Mouse (Mus musculus) layer of hippocampus, adult 9-11 months (tissue): Measurements from ENCODE around the gene Snrnp35.

ENCODE experiments used
- DNase-seq: peaks from one replicate; pipeline ENCODE4 v3.0.0; 2022

The Snrnp35 gene

DNA sequence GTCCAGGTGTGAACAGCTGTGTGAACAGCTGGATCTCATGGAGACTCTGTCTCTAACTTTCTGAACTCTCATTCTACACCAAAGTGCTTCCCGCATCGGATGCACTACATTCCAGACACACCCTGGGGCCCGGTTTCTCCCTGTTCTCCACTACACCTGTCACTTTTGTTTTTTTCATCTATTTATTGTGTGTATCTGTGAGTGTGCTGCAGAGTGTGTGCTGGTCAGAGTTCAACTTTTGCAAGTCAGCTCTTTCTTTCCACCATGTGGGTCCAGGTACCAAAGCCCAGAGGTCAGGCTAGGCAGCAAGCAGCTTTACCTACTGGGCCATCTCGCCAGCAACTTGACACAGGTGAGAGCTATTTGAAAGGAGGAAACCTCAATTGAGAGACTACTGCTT lies 22.3 kb downstream of the Snrnp35 start:
- DNase-seq = no peak

DNA sequence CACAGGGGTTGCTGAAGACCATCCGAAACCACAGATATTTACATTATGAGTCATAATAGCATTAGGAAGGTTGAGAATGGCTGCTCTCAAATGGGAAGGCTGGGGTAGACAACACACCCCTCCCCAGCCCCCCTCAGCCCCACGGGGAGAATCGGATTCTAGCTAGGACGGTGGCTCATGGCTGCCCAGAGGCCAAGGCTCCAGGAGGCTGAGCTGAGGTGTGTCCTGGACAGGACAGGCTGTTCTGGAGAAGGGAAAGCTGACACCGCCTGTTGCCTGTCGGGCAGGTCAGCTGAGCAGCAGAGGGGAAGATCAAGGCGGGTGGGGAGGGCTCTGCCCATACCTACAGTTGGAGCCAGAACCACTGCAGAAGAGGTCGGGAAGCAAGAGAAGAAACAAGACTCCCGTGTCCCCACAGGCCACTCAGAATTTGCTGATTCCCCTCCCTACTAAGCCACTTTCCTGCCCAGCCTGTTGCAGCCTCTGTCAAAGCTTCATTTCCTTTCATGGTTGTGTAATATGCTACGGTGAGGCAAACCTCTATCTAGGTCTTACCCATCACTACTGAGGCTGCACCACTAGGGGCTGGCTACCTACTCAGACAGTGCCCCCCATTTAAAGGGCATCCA lies 23.9 kb downstream of the Snrnp35 start:
- DNase-seq = no peak

DNA sequence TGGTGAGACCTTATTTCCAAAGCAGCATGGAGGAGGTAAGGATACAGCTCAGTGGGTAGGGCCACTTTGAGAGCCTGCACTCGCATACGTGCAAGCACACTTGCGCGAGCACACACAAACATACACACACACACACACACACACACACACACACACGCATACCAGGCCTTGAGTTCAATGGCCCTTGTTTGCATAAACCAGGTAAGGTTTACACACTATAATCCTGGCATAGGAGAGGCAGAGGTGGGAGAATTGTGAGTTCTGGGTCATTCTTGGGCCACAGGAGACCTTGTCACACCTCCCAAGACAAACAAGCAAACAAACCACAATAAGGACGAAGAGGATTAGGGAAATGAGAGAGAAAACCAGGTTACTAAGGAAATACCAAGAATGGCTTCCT lies 26.3 kb downstream of the Snrnp35 start:
- no peak for DNase-seq

DNA sequence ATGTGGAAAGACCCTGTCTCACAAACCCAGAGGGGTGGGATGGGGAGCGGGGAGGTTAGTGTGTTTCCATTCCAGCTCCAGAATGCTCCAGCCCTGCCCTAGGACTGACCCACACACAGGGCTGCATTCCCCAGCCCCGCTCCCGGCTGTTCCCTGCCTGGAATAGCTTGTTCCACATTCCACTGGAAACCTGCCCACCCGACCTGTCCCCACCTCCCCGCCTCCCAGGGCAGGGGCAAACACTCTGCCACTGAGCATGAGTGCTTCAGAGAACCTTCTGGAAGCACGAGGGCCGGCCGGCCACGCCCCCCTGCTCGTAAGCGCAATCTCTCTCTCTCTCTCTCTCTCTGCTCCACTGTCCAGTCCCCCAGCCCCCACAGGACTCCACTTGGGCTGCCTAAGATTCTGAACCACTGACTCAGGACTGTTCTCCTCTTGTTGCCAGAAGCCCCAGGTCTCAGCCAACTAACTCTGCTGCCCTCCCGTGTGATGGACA lies 26.9 kb downstream of the Snrnp35 start:
- DNase-seq = no peak

DNA sequence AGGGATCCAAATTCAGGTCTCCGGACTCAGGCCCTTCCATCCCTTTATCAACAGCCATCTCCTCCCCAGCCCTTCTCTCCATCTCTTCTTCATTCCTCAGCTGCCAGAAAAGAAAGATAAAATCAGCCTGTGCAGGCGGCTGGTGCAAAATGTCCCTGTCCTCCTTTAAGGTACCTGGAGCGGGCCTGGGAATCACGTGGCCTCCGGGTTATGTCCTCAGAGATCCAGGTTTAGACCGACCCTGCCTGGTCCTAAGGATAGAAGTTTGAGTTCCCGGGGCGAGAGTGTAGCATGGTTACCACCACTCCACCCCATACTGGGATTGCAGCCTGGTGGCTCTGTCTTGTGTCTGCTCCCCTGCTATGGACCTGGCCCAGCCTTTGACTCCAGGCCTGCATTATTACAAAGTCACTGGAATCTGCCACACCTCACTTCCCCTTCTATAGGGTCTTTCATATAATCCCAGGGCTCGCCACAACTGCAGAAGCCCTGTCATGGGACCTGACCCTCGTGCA lies 27.7 kb downstream of the Snrnp35 start:
- no peak for DNase-seq

DNA sequence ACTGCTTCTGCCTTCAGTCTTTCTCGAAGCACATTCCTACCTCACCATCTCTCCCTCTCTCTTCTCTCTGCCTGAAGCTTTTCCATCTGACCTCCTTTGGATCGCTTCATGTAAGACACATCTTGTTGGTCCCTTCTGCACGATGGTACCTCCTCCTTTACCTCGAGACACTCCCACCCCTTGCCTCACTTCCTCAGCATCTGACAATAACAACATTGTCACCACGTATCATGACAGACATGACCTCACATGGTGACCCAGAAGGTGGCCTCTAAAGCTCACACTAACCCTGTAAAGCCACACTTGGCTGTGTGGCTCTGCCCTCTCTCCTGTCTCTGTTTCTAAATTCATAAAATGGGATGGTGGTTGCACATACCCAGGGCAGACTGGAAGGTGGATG lies 32.9 kb downstream of the Snrnp35 start:
- DNase-seq = no peak

DNA sequence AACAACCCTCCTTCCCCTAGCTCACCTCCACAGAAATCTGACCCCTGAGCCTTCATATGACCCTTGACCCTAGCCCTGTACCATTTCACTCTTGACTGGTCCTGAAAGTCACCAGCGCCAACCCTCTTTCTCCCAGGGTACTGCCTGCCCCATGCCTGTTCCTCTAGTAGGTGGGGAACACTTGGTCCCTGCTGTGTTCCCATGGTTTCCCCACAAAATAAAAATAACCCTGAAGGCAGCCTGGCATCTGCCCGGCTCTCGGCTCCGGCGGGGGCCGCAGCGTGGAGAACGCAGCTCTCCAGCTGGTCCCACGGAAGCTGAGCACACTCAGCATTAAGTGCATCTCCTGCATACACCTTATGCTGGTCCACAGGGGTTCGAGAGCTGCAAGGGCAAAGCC lies 35.7 kb downstream of the Snrnp35 start:
- DNase-seq = peak; percentile 90

DNA sequence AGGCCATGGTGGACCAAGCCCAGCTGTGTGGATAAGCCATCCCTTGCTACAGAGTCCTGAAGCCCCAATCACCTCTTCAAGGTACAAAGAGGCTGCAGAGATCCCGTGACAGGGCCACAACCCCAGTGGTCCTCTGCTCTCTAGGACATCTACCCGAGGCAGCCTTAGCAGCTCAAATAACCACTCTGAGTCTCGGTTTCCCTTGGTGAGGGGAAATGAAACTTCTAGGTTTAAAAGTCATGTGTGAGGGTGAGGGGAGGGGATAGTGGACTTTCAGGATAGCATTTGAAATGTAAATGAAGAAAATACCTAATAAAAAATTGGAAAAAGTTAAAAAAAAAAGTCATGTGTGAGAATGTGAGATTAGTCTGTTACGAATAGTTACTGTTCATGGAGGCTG lies 38.7 kb downstream of the Snrnp35 start:
- DNase-seq = no peak

DNA sequence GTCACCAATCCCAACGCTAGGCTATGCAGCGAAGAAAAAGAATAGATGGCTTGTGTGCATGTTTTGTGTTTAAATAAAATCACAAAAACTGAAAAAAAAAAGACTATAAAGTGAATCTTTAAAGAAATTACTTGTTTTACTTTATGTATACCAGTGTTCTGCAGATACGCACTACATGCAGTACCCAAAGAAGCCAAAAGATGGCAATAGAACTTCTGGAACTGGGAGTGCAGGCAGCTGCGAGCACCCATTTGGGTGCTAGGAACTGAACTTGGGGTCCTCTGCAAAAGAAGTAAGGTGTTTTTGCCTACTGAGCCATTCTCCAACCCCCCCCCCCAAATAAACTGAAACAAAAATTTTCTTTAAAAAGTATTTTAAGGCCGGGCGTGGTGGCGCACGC lies 40.1 kb downstream of the Snrnp35 start:
- DNase-seq = no peak

DNA sequence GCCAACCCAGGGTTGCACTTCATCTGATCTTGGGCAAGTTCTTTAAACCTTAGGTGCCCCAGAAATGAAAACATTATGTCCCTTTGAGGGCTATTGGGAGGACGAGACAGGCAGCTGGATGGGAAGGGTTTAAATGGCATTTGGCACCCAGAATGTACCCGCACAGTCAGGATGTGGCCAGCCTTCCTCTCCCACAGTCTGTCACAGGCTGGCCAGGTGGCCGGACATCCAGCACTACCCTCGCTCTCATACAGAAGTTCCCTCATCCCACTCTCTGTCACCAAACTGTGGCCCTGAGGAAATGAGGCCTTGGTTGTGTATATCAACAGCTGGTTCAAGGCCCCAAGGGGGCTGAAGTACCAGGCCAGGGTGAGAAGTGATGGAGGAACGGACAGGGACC lies 42.0 kb downstream of the Snrnp35 start:
- no peak for DNase-seq

DNA sequence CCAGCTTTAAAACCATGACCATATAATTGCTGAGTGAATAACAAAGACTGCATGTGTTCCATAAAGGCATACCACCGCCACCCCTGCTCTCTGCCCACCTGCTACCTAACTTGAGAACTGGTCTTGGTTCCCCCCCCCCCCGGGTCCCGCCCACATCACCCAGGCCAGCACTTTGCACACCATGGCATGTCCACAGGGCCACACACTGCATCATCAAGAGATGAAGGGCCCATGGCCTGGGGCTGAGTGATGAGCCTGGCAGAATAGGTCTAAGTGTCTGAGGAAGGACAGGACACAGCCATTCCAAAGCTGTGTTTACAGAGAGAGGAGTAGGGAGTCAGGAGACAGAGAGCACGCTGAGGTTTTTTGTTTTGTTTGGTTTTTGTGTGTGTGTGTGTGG lies 45.4 kb downstream of the Snrnp35 start:
- DNase-seq = no peak

DNA sequence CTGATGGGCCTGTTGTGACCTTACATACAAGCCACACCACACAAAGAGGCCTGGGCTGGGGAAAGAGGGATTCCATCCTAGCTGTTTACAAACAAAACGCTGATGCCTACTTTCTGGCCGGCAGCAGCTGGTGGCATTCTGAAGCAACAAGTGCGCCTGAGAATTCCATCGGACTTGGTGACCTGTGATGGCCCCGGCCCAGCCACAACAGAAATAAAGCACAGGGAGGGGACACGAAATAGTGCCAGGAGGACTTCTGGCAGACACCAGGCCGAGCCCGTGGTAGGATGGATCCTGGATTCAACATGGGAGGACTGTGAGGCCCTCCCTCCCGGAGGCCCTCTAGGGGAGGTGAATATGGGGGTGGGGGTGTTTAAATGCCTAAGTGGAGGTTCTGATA lies 45.9 kb downstream of the Snrnp35 start:
- no peak for DNase-seq

DNA sequence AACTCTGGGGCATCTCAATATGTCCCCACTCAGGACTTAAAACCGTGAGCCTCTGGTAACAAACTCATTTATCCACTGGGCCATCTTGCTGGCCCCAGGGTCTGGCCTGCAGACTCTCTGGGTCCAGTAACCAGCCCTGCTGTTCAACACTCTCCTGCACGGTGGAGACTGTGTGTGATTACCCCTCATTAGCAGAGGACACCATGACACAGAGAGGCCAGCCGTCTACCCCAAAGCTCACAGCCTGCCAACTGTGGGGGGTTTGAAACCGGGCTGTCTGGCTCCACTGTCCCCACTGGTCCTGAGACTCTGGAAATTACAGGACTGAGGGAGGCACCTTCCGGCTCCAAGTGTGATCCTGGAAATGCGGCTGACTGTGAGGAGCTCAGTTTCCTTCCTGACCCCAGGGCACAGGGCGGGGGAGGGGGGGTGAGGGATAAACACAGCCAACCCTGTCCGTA lies 46.3 kb downstream of the Snrnp35 start:
- DNase-seq = no peak

DNA sequence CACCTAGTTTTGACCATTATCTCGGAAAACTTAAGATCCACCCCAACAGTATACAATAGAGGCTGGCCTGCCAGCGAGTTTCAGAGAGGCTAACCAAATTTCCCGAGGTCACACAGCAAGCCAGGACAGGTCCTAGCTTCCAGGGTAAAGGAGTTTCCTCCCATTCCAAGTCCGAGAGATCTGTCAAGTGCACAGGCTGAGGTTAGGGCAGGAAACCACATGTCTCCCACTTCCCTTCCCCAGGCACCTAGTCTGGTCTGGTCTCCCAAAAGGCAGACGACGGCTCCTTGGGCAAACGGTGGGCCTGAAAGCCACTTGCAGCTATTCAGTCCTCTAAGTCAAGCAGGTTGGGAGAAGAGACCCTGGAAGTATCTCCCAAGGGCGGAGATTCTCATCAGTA lies 46.8 kb downstream of the Snrnp35 start:
- no peak for DNase-seq

DNA sequence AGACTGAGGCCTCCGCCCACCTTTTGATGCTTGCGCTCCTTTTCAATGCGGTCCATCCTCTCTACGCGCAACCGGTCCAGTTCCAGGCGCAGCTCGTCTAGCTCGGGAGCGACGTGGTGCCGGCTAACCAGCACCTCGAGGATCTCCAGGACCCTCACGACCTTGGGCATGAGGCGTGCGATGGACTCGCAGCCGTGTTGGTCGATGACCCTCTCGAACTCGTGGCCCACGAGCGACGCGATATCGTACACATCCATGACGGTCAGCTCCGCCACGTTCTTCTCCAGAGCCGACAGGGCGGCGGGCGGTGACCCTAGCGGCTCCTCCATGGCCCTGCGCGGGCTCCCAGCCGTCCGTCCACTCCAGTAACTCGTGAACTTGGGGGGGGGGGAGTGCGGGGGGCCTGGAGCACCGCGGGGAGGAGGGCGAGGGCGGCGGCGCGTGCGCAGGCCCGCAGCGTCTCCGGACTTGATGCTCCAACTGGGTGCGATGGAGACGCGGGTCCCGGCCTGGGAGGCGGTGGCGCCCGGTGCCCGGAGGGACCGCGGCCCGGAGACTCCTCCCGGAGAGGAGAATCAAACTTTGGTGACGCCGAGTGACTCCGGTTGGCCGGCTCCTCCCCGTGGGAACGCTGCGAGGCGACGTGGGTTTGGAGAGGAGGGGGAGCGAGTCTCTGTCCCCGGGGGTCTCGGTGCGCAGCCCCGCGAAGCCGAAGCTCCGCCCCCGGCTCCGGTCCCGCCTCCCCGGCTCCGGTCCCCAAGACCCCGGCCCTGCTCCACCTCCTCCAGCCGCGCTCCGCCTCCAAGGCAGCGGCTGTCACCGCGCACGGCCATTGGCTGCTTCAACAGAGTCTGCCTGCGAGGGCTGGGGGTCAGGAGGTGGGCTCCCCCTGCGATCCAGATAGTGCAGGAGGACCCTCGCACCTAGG lies 48.0 kb downstream of the Snrnp35 start, which contains the start of gene Rilpl1:
TSS of gene Rilpl1 (minus strand) at position 737 of the 928 bp plus-strand sequence.
- DNase-seq = peak; percentile 81

DNA sequence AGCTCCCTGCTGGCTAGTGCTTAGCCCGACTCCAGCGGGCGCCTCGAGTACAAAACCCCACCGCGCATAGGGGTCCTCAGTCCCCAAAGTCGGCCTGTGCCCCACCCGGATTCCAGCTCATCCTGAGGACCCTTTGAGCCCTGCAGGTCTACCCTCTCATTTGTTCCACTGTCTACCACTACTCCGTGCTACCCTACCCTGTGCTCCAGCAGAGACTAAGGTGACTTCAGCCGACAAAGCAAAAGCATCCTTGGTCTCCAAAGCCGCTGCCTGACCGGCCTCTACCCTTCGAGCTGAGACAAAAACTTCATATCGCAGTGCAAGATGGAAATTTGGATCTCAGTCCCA lies 48.6 kb downstream of the Snrnp35 start:
- no peak for DNase-seq

DNA sequence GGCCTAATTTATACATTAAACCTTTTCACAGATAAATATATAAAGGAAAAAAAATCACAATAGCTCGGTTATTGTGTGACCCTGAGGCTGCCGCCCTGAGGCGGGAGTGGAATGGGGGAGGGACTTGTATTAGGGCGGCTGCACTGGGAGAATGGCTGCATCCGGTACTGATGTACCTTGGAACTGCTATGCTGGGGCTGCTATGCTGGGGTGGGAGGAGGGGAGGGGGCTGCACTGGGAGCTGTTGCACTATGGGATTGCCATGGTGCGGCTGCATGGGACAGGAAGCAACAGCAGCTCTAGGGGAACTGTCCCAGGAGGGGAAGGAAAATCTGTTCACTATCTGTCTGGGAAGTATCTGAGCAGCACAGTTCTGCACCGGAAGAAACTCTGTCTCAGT lies 49.5 kb downstream of the Snrnp35 start:
- no peak for DNase-seq

DNA sequence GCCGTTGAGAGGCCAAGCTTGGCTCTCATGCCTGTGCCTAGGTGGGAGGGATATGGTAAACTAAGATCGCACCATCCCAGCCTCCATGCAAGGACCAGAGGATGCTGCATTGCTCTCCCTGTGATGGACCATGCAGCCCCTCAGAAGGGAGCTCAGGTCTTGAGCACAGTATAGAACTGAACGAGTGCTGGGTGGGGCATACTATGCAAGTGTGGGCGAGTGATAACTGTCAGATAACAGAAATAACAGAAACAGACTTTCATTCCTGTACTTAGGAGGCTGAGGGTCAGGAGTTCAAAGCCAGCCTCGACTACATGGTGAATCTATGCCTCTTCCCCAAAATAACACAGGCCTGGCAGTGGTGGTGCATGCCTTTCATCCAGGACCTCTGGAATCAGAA lies 52.1 kb downstream of the Snrnp35 start:
- DNase-seq = no peak

DNA sequence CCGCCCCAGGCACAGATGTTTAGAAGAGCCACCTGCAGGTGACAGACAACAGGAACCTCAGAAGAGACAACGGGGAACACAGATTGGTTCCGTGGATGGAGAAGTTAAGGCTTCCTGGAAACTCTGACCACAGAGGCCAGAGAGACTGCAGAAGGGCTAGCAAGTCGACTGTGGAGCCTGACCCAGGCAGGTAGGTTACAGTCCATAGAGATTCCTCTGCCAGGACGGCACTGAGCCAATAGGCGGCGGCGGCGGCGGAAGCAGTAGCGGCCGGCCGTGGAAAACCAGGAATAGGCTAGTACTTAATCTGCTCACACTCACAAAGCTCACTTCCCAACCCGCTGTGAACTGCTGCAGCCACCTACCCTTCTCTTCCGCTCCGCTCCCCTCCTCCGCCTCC lies 53.8 kb downstream of the Snrnp35 start:
- DNase-seq = no peak

DNA sequence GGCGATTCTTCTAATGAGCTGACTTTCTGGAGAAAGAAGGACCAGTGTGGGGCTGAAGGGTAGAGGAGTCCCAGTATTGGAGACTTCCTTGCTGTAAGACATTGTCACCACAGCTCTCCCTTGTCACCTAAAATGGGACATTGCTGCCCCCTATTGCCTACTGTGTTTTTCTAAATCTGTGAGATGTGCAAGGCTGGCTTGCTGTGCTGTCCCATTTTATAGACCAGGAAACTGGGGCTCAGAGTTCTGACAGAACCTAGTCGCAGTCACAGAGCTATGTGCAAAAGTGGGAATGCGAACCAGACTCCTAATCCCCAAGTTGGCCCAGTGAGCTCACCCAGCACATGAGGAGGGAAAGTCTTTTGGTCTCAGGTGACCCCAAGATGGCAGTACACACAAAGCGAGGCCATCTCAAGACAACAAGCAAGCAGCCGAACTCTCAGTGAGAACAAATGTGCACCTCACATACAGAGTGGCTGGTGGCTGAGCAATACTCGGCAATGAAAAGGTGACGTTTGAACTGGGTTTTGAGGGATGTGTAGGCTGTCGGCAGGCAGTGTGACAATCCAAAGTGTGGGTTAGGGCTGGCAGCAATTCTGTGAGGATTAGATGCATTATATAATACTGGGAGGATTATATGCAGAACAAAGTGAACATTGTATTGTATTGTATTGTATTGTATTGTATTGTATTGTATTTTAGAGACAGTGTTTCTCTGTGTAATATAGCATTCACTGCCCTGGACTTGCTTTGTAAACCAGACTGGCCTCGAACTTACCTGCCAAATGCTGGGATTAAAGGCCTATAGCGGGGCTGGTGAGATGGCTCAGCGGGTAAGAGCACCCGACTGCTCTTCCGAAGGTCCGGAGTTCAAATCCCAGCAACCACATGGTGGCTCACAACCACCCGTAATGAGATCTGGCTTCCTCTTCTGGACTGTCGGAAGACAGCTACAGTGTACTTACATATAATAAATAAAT lies 56.2 kb downstream of the Snrnp35 start:
- peak; percentile 82 for DNase-seq

DNA sequence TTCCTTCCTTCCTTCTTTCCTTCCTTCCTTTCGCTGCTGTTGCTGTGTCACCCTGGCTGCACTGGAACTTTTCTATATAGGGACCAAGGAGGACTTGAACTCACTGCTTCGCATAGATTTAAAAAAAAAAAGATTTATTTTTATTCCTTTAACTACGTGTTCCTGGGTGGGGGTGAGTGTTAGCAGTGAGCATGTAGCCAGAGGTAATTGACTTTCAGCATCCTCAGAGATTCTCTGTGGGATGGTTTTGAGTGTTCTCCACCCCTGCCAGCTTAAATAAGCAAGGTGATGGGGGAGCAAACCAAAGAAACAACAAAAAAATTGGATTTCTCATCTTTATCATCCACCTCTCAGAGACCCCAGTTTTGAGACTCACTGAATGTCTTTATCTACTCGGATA lies 57.0 kb downstream of the Snrnp35 start:
- DNase-seq = no peak

DNA sequence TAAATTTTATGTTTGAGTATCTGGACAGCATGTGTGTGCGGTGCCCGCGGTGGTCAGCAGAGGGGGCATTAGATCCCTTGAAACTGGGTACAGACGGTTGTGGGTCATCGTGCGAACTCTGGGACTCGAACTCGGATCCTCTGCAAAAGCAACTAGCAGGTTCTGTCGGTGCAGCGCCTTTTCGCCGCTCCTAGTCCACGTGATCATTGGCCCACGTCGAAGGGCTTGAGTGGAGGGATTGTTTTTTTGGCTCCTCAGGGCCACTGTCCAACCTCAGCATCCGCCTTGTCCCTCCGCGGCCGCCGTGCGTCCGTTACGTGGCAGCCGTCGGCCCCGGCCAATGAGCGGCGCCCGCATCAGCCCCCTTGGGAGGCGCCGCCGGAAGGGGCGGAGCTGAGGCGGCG lies 57.5 kb downstream of the Snrnp35 start, which contains the start of gene Tmed2:
TSS of gene Tmed2 (plus strand) at position 313 of the 404 bp plus-strand sequence.
- peak; percentile 97 for DNase-seq
